Mouse (Mus musculus) ovary, postnatal 14 days (tissue): ENCODE measurements around the gene Ifnar2.
"Not testable (repeated sequence)": the region's sequence is repeated elsewhere in the genome, so short reads cannot be mapped to it uniquely, and the experiment has no call there.

Experiments used
- DNase-seq: peaks from one replicate; pipeline ENCODE4 v3.0.0; 2022; ENCODE audit warnings: low spot score

Gene Ifnar2

DNA sequence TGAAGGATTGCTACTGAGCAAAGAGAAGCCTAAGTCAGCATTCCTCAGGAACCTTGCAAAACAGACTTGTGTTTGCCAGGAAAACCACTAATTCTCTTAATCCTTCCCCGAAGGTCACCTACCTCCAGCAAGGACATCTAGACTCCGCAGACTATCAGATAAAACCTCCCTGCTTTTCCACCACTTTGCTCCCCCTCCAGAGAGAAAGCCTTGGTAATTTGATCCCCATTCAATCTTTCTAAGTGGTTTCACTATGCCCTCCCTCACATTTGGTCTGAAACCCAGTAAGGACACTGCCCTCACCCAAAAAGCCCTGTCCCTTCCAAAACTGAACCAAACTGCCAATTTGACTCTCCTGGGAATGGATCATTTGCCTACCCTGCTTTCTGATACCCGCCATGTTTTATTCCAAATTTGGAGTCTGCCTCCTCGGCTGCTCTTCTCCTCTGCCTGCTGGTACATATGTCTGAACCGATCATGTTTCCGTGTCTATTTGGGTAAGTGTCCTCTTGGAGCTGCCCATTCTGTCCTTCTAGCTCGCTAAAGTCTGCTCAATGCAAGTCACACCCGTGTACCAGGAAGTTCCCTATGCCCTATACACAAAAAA lies 55.8 kb downstream of the Ifnar2 start:
- DNase-seq, result no peak

GRCm38 (mm10) chr16:91432720-91433328 lies 60.2 kb downstream of the Ifnar2 start:
- no peak for DNase-seq

DNA sequence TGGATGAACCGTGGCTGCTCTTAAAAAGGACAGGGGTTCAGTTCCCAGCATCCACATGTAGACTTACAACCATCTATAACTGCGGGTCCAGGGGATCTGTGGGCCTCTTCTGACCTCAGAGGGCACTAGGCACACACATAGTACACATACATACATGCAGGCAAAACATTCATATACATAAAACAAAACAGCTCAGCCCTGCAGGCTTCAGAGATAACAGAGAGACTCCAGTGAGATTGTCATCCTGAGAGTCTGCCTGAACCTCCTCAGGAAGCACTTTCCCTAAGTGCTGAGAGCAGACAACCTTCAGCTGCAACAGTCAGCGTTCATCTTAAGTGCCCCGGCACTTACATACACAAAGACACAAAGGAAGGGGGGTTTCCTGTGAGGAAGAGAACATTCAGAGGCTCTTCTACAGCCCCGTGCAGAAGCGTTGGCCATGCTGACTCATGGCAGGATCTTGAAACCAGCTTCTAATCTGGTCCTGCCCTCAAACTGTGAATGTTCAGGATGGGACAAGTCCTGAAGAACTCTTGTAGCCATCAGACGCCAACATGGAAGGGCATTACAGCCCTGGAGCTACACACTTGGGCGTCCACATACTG lies 60.8 kb downstream of the Ifnar2 start:
- no peak for DNase-seq

- no peak for DNase-seq
Observed at GRCm38 (mm10) chr16:91434119-91434518, 61.5 kb downstream of the Ifnar2 start.

DNA sequence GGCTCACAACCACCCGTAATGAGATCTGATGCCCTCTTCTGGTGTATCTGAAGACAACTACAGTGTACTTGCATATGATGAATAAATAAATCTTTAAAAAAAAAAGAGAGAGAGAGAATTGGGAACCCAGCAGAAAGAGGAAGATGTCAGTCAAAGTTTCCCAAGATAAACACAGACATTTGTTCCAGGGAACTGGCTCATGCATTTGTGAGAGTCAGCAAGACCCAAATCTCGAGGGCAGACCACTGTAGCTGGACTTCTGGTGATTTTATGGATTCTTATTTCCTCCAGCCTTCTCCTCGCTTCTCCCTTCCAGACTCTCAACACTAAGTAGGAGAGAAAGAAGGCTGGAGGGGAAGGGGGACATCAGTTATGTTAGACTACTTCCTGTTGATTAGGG lies 65.5 kb downstream of the Ifnar2 start:
- no peak for DNase-seq

DNA sequence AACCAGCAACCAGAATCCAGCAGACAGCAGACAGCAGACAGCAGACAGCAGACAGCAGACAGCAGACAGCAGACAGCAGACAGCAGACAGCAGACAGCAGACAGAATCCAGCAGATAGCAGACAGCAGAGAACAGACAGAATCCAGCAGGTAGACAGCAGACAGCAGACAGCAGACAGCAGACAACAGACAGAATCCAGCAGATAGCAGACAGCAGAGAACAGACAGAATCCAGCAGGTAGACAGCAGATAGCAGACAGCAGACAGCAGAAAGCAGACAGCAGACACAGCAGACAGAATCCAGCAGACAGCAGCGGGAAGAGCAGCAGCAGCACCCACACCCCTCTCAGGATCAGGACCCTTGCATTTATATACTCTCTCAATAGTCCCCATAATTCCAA lies 66.0 kb downstream of the Ifnar2 start:
- DNase-seq, result not testable (repeated sequence)

GRCm38 (mm10) chr16:91441366-91441765 lies 68.8 kb downstream of the Ifnar2 start:
- DNase-seq, result no peak

GRCm38 (mm10) chr16:91441811-91442240 lies 69.2 kb downstream of the Ifnar2 start:
- no peak for DNase-seq

GRCm38 (mm10) chr16:91442446-91442845 lies 69.9 kb downstream of the Ifnar2 start:
- DNase-seq, result no peak

- no peak for DNase-seq
Observed at GRCm38 (mm10) chr16:91443211-91443611, 70.6 kb downstream of the Ifnar2 start.

DNA sequence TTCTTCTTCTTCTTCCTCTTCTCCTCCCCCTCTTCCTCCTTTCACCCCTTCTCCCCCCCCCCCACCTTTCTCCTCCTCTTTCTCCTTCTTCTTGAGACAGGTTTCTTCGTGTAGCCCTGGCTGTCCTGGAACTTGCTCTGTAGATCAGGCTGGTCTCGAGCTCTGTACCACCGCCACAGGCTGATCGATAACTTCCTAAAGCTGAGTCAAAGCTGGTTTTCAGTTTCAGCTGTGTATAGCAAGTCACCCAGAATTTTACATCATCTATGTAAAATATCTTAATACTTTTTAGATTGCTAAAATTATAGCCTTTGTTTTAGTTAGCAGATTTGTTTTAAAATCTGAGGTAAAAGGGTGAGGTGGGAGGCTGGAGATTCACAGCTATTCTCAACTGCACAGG lies 72.3 kb downstream of the Ifnar2 start:
- no peak for DNase-seq

- no peak for DNase-seq
Observed at GRCm38 (mm10) chr16:91445566-91445965, 73.0 kb downstream of the Ifnar2 start.

- DNase-seq, result no peak
Observed at GRCm38 (mm10) chr16:91446778-91447511, 74.4 kb downstream of the Ifnar2 start.

- no peak for DNase-seq
Observed at GRCm38 (mm10) chr16:91447512-91447900, 74.9 kb downstream of the Ifnar2 start.

DNA sequence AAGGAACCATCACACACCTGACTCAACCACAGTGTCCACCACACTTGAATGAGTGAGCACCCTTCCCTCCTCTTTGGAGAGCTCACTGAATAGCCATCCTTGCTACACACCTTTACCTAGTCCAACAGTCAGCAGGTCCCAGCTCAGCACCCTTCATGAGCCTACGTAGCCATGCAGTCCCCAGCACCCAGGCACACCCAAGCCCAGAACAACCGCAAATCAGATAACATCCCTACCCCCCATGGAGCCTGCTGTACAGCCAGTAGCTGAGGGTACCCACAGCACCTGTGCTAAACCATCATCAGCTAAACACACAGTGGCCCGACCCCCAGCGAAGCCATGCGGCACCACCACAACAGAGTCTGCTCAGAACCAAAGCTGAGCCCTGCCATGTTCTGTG lies 75.5 kb downstream of the Ifnar2 start:
- no peak for DNase-seq

GRCm38 (mm10) chr16:91448895-91449294 lies 76.3 kb downstream of the Ifnar2 start:
- no peak for DNase-seq

DNA sequence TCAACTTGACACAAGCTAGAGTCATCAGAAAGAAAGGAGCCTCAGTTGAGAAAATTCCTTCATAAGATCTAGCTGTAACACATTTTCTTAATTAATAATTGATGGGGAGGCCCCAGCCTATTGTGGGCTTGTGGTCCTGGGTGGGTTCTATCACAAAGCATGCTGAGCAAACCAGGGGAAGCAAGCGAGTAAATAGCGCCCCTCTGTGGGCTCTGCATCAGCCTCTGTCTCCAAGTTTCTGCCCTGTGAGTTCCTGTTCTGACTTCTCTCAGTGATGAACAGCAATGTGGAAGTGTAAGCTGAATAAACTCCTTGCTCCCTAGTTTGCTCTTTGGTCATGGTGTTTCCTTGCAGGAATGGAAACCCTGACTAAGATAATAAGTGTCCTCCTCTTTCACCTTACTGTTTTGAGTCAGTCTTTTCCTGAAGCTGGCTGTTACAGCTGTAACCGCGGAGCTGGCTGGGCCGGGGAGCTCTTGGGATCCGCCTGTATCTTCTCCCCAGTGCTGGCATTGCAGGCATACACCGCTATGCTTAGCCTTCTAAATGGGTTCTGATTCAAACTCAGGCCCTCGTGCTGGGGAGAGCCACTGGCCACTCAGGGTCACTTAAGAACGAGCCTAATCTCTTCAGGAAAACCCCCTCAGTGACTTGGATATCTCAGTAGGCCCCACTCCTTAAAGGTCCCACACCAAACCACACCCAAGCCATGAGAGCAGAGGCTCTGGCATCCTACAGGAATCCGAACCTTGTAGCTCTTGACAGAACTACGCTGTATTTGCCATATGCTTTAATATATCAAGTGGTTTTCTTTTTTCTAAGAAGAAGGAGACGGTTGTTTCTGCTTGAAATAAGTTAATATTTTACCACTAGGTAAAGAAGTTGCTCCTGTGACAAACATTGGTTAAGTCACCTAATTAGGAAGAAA lies 77.8 kb downstream of the Ifnar2 start:
- no peak for DNase-seq

DNA sequence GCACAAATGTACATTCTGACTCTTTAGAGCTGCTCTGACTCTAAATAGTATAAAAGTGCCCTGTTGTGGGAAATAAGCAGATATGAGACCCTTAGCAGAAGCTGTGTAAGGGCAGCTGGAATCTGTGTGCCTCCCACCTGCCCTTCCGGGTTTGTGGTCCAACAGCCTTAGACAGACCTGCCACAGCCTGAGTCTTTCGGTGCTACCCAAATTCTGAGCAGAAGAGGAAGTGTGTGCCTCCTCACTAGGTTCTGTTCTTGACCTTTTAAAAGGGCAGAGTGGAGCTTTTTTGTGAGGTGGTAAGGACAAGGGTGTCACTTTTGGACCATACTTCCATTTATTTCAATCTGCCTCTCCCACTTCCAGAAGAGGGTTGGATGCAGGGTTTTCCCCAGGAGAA lies 79.4 kb downstream of the Ifnar2 start:
- DNase-seq, result no peak

DNA sequence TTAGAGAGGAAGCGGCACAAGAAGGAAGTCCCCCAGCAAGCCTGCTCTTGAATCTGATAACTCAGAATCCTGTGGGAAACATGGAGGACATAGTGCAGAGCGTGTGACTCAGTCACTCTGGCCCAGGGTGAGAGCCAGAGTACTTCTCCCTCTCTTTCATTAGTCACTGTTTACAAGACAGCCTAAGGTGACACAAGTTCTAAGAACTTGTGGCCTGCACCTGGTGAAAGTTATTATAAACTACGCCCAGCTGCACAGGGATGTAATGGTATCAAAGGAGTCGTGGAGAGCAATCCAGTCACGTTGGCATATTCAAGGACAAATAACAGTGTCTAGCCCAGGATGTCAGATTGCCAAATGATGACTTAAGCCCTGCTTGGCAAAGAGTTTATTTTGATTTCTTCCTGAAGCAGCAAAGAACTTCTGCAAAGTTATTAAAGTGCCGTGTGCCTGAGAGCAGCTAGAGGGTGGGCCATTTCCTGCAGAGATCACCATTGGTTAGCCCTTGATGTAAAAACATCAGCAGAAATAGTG lies 79.8 kb downstream of the Ifnar2 start:
- DNase-seq, result no peak
